Mouse (Mus musculus) 416B (cell line): ENCODE measurements around the gene Olfr125.

Experiments
- DNase-seq: peaks from one replicate; pipeline ENCODE4 v3.0.0; 2011; ENCODE audit warnings: low read depth

The Olfr125 gene

GRCm38 (mm10) chr17:37832649-37833048, at the start of gene Olfr125:
Olfr125 (plus strand) TSS chr17:37832949.
- DNase-seq: no peak

DNA sequence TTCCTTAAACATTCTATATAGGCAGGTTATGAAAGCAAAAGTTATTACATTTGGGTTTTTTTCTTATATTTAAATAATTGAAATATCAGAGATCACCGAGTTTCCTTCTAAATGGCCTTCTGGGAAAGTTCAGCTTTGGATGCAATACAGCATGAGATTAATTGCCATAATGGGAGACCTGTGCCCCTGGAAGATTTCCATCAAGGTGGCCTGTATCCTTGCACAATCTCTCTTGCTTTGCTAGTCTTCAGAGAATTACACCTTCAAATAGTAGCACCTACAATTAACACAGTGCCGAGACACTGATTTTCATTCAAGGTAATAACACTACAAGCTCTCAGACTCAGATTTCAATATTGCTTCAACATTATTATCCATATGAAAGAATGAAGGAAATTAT, 39.5 kb upstream of the Olfr125 start, which contains the start of gene Olfr123:
Gene Olfr123, plus strand, starts transcription at position 301 of the 400 bp plus-strand sequence.
- no peak for DNase-seq

DNA sequence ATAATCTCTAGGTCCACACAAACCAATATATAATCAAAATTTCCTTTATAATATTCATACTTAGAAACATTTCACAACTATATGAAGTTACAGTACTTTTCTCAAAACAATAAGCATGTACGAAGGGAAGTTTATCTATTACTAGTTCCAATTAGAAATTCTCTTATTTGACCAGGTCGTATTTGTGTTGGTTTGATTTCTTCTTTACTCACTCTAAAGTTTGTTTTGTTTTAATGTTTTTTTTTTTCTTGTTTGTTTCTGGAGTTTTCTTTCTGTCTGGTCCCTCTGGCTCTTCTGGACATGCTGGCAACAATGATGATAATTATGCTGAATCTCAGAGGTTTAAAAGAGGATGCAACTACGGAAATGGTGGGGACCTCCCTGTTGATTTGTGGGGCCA, 33.2 kb upstream of the Olfr125 start, which contains the start of gene Olfr124:
Gene Olfr124, plus strand, starts transcription at position 301 of the 400 bp plus-strand sequence.
- DNase-seq: no peak

DNA sequence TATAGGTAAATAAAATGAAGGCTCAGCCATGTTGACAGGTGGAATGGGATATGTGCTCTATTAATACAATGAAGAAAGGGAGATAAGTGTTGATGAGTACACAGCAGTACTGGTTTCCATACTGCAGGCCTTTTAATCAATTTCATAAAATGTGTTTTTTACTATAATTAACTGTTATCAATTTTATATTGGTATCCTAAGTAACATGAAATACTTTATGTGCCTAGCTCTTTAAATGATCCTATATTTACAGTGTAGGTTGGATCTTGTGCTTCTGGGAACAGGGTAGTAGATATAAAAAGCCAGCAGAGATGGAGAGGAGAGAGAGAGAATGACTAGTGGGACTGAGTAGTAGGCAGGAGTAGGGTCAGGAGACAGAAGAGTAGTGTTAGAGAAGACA, 14.4 kb downstream of the Olfr125 start, which contains the start of gene Olfr126:
Gene Olfr126, plus strand, starts transcription at position 301 of the 400 bp plus-strand sequence.
- no peak for DNase-seq

DNA sequence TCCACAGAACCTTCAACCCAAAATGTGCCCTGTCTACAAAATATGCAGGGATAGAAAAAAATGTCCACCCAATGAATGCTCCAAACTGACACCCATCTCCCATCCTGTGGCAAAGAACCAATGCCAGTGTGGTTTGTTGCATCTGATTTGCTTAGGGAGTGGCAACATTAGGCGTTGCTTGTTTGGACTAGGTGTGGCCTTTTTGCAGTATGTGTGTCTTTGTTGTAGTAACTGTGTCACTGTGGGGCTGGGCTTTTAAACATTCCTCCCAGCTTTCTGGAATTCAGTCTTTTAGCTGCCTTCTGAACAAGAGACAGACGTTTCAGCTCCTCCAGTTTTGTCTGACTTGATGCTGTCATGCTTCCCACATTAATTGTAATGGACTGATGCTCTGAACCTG, 31.2 kb downstream of the Olfr125 start:
- DNase-seq: no peak

DNA sequence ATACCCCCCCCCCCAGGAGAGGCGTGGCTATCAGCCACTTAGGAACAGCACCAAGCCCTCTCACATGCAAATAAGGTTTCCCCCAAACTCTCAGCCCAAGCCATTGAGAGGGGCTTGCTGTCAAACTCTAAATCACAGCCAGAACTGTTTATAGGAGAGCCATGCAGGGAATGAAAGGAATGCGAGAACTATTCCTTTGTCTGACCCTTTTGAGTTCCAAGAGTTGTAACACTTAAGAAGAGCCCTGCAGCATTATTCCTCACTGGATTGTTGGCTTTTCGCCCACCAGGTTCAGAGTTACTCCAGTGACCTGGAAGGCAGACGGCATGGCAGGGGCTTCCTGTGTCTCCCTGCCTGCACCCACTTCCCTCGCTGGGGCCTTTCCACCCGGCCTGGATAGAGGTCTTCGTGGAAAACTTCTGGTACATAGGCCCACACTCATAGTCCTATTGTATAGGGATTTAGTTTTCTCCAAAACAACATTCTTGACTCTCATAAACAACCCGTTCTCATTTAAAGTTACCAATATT, 37.0 kb downstream of the Olfr125 start:
- DNase-seq: no peak

DNA sequence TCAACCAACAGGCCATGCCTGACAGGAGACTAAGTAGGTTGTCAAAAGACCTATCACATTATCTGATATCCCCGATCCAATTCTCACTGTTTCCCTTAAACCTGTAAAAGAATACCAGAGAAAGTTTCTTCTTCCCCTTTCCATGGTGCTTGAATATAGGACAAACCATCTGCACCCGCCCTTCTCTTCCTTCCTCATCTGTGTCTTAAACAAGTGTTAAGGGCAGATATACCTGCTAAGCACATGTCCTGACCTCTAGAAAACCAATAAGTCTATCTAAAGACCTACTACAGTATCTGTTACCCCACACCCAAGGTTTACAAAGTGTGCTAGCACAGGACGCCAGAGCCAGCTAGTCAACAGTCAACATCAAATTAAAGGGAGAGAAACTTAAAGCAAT, 41.1 kb downstream of the Olfr125 start:
- no peak for DNase-seq
